Mouse (Mus musculus): ENCODE data around the gene Eif2b2. TPM values are rescaled to one million over a fixed set of nuclear protein-coding genes. Genes with fewer than 3 reads are reported as not detected.

The Eif2b2 gene
- polyA plus RNA-seq, 1 experiment from 2014 or later = 81.1 TPM

DNA sequence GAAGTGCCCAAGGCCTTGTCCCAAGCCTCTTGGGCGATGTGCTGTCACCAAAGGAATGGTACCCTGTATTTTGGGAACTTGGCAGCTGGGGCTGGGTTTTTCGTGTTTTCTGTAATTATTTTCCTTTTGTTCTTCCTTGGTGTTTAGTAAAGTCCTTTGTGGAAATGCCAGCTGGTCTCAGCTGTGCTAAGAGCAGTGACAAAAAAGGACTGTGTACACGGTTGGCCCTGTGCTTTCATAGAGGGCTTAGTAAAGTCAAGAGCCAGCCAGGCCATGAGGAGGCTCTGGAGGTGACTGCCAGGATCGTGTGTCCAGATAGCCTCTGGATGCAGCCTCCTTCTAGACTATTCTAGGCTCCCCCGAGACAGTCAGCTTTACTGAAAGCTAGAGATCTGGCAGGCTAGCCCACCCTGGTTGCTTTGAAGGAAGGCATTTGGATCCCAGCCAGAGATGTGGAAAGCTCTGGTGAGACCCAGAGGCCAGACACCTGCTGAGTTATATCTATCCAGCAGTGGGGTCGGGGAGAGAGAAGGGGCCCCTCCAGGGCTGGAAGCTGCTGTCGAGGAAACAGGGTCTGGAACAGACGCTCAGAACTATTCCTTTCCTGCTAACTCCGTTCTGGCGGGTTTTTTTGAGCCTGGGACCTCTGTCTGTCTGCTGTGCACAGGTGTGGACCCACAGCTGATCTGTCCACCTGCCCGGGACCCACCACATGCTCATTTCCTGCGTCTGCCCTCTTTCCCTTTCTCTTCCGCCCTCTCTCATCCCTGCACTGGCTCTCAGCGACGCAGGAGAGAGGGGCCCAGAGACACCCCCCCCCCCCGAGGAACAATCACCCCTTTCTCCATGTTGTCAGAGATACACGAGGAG is 37.6 kb upstream of the Eif2b2 start:
- H3K9me3 ChIP-seq = no peaks in the 10 kb centered on the region
- H3K27me3 ChIP-seq = peaks cover 48% of the 10 kb centered on the region
- peak overlapping the region; percentile 41; the same call in 1 of the 2 replicates for H3K9ac ChIP-seq
- peaks cover 37% of the 10 kb centered on the region for H3K4me1 ChIP-seq
- no peak for ATAC-seq (ENCODE audit: insufficient number of reproducible peaks, insufficient read depth, low FRiP score, low TSS enrichment, low read depth)
- 15% methylated on average over 17 of the region's 17 CpGs for WGBS
- no peak overlapping the region for H3K4me3 ChIP-seq
- peak overlapping the region; percentile 34 for H3K4me2 ChIP-seq
- H3K36me3 ChIP-seq = no peaks in the 10 kb centered on the region
- H3K27ac ChIP-seq = no peak overlapping the region

DNA sequence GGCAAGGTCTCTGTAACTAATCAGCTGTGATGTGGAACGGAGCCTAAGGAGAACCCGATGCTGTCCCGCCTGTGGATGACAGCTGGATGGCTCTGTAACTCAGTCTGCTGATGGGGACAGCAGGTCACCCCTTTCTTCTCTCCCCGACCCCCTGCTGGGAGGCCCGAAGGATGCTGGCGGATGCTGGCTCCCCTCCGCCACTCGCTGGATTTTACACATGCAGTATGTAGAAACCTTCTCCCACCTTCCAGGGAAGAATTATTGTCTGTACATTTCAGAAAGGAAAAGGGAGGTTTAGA is 37.0 kb upstream of the Eif2b2 start:
- Histone ChIP-seq H3K27me3 (peaks cover 48% of the 10 kb centered on the region), H3K4me2 (peak overlapping the region; percentile 34), H3K4me1 (peaks cover 31% of the 10 kb centered on the region), H3K4me3 (no peak overlapping the region), H3K27ac (no peak overlapping the region), H3K36me3 (no peaks in the 10 kb centered on the region), H3K9ac (peak overlapping the region; percentile 4; the same call in 1 of the 2 replicates), H3K9me3 (no peaks in the 10 kb centered on the region)
- 6% methylated on average over 8 of the region's 8 CpGs for WGBS
- ATAC-seq (ENCODE audit: insufficient number of reproducible peaks, insufficient read depth, low FRiP score, low TSS enrichment, low read depth) = no peak

DNA sequence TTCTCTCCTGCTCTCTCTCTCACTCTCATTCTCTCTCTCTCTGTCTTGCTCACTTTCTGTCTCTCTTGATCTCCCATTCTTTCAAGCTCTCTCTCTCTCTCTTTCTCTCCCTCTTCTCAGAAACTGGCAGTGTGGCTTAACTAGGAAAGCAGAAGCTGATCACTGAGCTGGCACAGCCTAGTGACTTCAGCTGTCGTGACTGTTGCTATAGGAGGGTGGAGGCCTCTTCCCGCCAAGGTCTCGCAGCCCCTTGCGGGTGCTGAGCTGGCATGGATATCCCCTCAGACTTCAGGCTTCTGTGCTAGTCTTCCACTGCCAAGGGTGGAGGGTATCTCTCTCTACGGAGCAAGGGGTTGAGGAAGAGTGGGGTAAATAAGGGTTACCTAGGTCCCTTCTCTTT is 36.4 kb upstream of the Eif2b2 start:
- WGBS = 68% methylated on average over 5 of the region's 5 CpGs
- no peak overlapping the region for H3K9ac ChIP-seq
- H3K27me3 ChIP-seq = peaks cover 43% of the 10 kb centered on the region
- H3K27ac ChIP-seq = no peak overlapping the region
- peaks cover 26% of the 10 kb centered on the region for H3K4me1 ChIP-seq
- ATAC-seq (ENCODE audit: insufficient number of reproducible peaks, insufficient read depth, low FRiP score, low TSS enrichment, low read depth) = no peak
- H3K4me2 ChIP-seq = no peak overlapping the region
- H3K36me3 ChIP-seq = no peaks in the 10 kb centered on the region
- H3K4me3 ChIP-seq = no peak overlapping the region
- H3K9me3 ChIP-seq = no peaks in the 10 kb centered on the region

DNA sequence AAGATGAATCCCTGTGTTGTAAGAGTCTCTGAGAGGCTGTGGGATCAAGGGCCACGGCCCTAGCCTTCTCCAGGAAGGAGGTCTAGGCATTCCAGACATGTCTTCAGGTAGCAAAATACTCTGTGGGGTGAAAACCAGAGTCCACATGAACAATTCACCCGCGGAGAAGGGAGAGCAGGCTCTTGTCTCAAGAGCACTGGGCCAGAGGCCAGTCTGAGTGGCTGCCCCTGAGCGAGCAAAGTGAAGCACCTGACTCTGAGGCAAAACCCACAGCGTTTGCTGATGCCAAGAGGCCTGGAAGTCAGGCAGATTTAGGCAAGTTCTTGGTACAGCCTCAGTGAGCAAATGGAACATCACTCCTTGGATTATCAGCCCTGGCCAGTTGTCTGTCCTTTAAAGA is 35.2 kb upstream of the Eif2b2 start:
- no peak overlapping the region for H3K4me3 ChIP-seq
- no peak overlapping the region for H3K9ac ChIP-seq
- H3K36me3 ChIP-seq = no peaks in the 10 kb centered on the region
- WGBS = 60% methylated on average over 5 of the region's 5 CpGs
- H3K4me2 ChIP-seq = no peak overlapping the region
- peaks cover 32% of the 10 kb centered on the region for H3K27me3 ChIP-seq
- H3K27ac ChIP-seq = no peak overlapping the region
- H3K4me1 ChIP-seq = peaks cover 26% of the 10 kb centered on the region
- ATAC-seq (ENCODE audit: insufficient number of reproducible peaks, insufficient read depth, low FRiP score, low TSS enrichment, low read depth) = no peak
- no peaks in the 10 kb centered on the region for H3K9me3 ChIP-seq

DNA sequence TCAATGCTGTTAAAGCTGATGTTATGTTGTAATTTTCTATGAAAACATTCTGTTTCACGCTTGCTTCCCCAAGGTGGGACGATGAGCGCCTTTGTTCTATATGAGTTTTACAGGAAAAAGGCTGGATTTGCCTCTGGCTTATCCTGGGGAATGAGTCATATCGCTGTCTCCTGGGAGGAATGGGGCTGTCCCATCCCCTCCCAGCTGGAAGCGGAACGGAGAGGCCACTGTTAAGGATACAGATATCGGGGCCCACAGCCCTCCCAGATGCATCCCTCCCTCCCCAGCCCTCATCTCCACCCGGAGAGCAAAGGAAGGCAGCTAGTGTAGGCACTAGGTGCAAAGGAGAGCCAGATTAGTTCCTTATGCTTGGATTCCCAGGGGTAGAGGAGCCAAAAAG is 33.5 kb upstream of the Eif2b2 start:
- no peak overlapping the region for H3K27ac ChIP-seq
- H3K4me2 ChIP-seq = no peak overlapping the region
- H3K4me1 ChIP-seq = peaks cover 26% of the 10 kb centered on the region
- no peak overlapping the region for H3K4me3 ChIP-seq
- H3K9ac ChIP-seq = no peak overlapping the region
- ATAC-seq (ENCODE audit: insufficient number of reproducible peaks, insufficient read depth, low FRiP score, low TSS enrichment, low read depth) = no peak
- 61% methylated on average over 8 of the region's 8 CpGs for WGBS
- peaks cover 20% of the 10 kb centered on the region for H3K27me3 ChIP-seq
- no peaks in the 10 kb centered on the region for H3K36me3 ChIP-seq
- H3K9me3 ChIP-seq = no peaks in the 10 kb centered on the region

DNA sequence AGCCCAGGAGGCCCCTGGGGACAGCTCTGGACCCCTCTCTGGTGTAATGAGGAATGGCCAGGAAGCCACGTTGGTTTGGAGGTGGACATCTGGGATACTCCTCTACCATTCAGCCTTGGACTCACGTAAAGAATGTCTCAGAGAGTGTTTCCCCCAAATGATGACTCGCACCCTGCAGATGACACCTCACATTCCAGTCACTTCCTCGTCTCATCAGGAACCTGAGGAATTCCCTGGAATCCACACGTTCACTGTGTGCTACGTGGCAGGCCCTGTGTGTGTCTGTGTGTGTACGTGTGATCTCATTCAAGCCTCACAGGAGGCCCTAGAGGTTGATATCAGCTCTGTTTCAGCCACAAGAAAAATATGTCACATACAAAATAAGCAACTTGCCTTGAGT is 32.9 kb upstream of the Eif2b2 start:
- no peak overlapping the region for H3K4me3 ChIP-seq
- peaks cover 23% of the 10 kb centered on the region for H3K4me1 ChIP-seq
- H3K9ac ChIP-seq = no peak overlapping the region
- no peaks in the 10 kb centered on the region for H3K9me3 ChIP-seq
- peaks cover 20% of the 10 kb centered on the region for H3K27me3 ChIP-seq
- 71% methylated on average over 7 of the region's 7 CpGs for WGBS
- H3K27ac ChIP-seq = no peak overlapping the region
- H3K36me3 ChIP-seq = no peaks in the 10 kb centered on the region
- no peak overlapping the region for H3K4me2 ChIP-seq
- ATAC-seq (ENCODE audit: insufficient number of reproducible peaks, insufficient read depth, low FRiP score, low TSS enrichment, low read depth) = no peak

DNA sequence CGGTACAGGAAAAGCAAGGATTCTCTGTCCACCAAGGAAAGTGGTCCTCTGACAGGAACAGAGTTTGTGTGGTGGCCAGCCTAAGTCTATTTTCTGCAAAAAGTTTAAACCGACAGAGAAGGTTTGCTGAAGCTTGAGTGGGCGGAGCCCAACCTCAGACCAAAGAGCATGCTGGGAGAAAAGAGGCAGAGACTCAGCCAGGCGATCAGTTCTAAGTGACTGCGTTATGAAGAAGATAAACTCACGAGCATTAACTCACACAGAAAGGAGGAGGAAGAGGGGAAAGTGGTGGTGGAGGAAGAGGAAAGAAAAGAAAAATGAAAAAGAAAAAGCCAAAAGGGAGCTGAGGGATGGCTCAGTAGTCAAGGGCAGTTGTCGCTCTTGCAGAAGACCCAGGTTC is 29.0 kb upstream of the Eif2b2 start:
- ATAC-seq (ENCODE audit: insufficient number of reproducible peaks, insufficient read depth, low FRiP score, low TSS enrichment, low read depth) = no peak
- Histone ChIP-seq H3K9me3 (no peaks in the 10 kb centered on the region), H3K9ac (no peak overlapping the region), H3K4me2 (no peak overlapping the region), H3K36me3 (no peaks in the 10 kb centered on the region), H3K4me1 (peaks cover 27% of the 10 kb centered on the region), H3K4me3 (no peak overlapping the region), H3K27ac (no peak overlapping the region), H3K27me3 (peaks cover 11% of the 10 kb centered on the region)
- 76% methylated on average over 7 of the region's 7 CpGs for WGBS

DNA sequence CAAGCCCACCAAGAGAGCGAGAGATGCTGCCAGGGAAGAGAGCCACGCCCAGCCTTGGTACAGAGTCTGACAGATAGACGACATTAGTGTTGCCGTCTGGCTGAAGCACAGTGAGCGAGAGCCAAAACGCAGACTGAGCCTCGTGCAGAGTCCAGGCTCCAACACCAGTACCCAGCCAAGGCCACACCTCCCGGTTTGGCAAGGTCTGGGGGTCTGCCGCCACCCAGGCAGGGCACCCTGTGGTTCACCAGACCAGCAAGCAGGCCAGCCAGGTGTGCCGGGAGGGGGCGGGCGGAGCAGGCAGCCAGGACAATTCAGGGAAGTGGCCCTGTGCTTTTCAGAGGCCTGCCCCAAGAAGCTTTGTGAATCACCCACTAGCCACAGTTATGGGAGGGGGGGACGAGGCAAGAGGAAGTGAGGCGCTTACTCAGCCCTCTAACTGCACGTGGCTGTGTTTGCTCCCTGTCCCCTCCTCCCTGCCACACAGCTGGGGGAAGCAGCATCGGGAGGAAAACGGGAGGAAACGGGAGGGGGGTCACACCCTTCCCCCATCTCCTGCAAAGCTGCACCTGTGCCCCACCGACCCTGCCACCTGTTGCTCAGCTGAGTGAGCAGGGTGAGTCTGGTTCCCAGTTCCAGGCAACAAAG is 26.7 kb upstream of the Eif2b2 start:
- H3K9me3 ChIP-seq = no peaks in the 10 kb centered on the region
- H3K4me3 ChIP-seq = no peak overlapping the region
- ATAC-seq (ENCODE audit: insufficient number of reproducible peaks, insufficient read depth, low FRiP score, low TSS enrichment, low read depth) = no peak
- H3K36me3 ChIP-seq = no peaks in the 10 kb centered on the region
- peaks cover 30% of the 10 kb centered on the region for H3K4me1 ChIP-seq
- H3K4me2 ChIP-seq = no peak overlapping the region
- peaks cover 20% of the 10 kb centered on the region for H3K27me3 ChIP-seq
- WGBS = 28% methylated on average over 19 of the region's 19 CpGs
- no peak overlapping the region for H3K27ac ChIP-seq
- H3K9ac ChIP-seq = 0 out of 2 replicates have a peak overlapping the region, but pooled peaks have one; percentile 47

DNA sequence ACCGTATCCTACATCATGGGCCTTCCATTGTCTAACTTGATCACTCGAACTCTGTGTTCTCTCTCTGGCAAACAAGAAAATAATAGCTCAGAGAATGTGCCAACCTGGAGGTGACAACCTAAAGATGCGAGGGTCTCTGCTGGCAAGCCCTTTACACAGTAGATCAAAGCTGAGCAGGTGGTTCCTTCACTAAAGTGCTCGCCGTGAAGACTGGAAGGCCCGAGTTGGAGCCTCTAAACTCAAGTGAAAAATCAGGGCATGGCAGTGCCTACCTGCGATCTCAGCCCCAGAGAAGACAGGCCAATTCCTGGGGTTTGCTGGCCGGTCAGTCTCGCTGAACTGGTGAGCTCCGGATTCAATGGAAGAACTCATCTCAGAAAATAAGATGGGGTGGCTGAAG is 26.1 kb upstream of the Eif2b2 start:
- Histone ChIP-seq H3K9me3 (no peaks in the 10 kb centered on the region), H3K4me3 (no peak overlapping the region), H3K36me3 (no peaks in the 10 kb centered on the region), H3K27me3 (peaks cover 20% of the 10 kb centered on the region), H3K4me2 (no peak overlapping the region), H3K9ac (no peak overlapping the region), H3K27ac (no peak overlapping the region), H3K4me1 (peaks cover 36% of the 10 kb centered on the region)
- 81% methylated on average over 10 of the region's 10 CpGs for WGBS
- no peak for ATAC-seq (ENCODE audit: insufficient number of reproducible peaks, insufficient read depth, low FRiP score, low TSS enrichment, low read depth)

DNA sequence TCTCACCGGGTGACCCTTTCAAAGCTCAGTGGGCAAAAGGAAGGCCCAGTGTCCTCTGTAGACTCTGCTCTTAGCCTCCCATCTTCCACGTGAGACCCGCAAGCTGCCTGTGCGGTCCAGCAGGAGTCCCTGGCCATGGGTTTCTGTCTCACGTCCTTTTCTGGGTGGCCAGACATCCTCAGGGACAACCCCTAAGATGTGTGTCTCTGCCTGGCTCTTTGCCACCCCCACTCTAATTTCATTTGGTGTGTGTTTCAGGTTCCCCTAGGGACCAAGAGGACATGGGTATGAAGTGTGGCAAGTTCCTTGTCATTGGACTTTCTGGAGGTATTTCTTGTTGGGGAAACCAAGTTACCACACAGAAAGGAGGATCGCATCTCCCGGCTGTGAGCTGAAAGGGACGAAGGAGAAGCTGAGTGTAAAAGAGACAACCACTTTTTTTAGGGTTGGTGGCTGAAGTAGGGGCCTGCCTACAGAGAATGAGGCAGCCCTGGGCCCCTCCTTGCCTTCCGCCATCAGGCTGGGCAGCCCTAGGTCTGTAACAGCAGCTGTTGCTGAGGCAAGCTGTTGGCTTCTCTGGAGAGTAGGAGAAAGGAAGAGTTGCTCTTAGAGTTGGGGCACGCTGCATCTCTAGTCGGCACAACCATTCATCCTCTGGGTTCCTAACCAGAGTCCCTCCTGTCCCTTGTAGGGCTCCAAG is 25.2 kb upstream of the Eif2b2 start:
- Histone ChIP-seq H3K9me3 (no peaks in the 10 kb centered on the region), H3K9ac (no peak overlapping the region), H3K27me3 (peaks cover 25% of the 10 kb centered on the region), H3K4me3 (no peak overlapping the region), H3K4me2 (no peak overlapping the region), H3K27ac (no peak overlapping the region), H3K36me3 (no peaks in the 10 kb centered on the region), H3K4me1 (peaks cover 40% of the 10 kb centered on the region)
- no peak for ATAC-seq (ENCODE audit: insufficient number of reproducible peaks, insufficient read depth, low FRiP score, low TSS enrichment, low read depth)
- WGBS = 89% methylated on average over 11 of the region's 11 CpGs

DNA sequence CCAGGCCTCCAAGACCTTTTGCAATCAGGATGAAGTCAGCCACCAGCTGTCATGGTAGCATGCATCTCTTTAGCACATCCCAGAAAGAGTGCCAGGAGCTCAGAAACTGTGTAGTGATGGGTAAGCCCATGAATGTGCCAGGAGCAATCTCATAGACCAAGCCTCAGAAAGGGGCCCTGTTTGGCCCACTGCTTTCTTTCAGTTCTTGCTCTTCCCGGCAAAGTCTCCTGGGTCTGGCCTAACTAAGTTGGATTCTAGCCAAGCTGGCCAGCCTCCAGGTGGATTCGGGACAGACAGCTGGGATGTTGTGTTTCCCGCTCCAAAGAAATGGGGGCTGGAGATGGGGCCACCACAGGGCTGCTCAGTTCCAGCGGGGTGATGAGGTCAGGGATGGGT is 24.7 kb upstream of the Eif2b2 start:
- peaks cover 31% of the 10 kb centered on the region for H3K27me3 ChIP-seq
- no peak overlapping the region for H3K4me3 ChIP-seq
- ATAC-seq (ENCODE audit: insufficient number of reproducible peaks, insufficient read depth, low FRiP score, low TSS enrichment, low read depth) = no peak
- H3K27ac ChIP-seq = no peak overlapping the region
- H3K9me3 ChIP-seq = no peaks in the 10 kb centered on the region
- no peak overlapping the region for H3K4me2 ChIP-seq
- WGBS = 42% methylated on average over 4 of the region's 4 CpGs
- H3K9ac ChIP-seq = no peak overlapping the region
- peaks cover 45% of the 10 kb centered on the region for H3K4me1 ChIP-seq
- H3K36me3 ChIP-seq = no peaks in the 10 kb centered on the region

DNA sequence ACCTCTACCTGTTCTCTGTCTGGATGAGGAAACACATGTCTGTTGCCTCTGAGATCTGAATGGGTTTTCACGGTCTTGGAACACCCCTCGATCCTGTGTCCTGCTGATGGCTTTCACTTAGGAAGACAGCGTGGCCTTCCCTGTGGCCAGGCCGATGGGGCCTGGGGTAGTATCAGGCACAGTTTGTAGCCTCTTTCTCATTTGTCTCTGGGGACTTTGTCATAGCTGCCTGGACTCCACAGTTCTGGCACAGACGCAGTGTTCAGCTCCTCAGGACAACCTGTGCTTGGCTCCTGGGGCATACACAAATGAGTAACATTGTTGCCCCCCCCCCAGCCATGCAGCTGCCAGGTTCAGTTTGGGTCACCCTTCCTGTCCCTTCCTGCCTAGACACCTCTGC is 24.2 kb upstream of the Eif2b2 start:
- Histone ChIP-seq H3K9me3 (no peaks in the 10 kb centered on the region), H3K4me1 (peaks cover 47% of the 10 kb centered on the region), H3K27ac (no peak overlapping the region), H3K4me3 (no peak overlapping the region), H3K27me3 (peaks cover 35% of the 10 kb centered on the region), H3K36me3 (no peaks in the 10 kb centered on the region), H3K9ac (no peak overlapping the region), H3K4me2 (no peak overlapping the region)
- no peak for ATAC-seq (ENCODE audit: insufficient number of reproducible peaks, insufficient read depth, low FRiP score, low TSS enrichment, low read depth)
- 83% methylated on average over 5 of the region's 5 CpGs for WGBS
